Comparison of ENCODE assay signal across 29 mouse cellular contexts in genomic region chr15:8562776-8563175, GRCm38 (mm10). TPM values are rescaled to one million over a fixed set of nuclear protein-coding genes. Genes with fewer than 3 reads are reported as not detected.
DNase-seq lines count a peak whose midpoint lies in the region; ATAC-seq and TF ChIP-seq lines count a peak whose summit lies in the region.
"Had no signal": no experiment of that assay in that cellular context is flagged by ENCODE, and none has a peak within 500 bp of the region (broad histone marks: within the 10 kb centered on the region; RNA-seq: fewer than 3 reads in every experiment).

No protein-coding gene starts in this region.

- no peak overlapping the region for H3K4me3 ChIP-seq in gastrocnemius, adult 2 months
- H3K4me3 ChIP-seq in layer of hippocampus, adult 2 months, result no peak overlapping the region
- H3K4me3 ChIP-seq: forebrain, embryonic 10.5 days; forebrain, embryonic 13.5 days; heart, embryonic 10.5 days; heart, embryonic 13.5 days; hindbrain, embryonic 12.5 days; hindbrain, embryonic 15.5 days had no signal

- intact Hi-C loops in gastrocnemius, adult 2 months (cut with DNase I), result no loop called here

- peak; percentile 44; the same call in 1 of the 2 replicates for ATAC-seq in granulocyte monocyte progenitor cell, adult 5-6 weeks (replicated peaks; ENCODE audit: poor library complexity, severe bottlenecking)
- 0 out of 2 replicates have a peak, but pooled peaks have one; percentile 44 for ATAC-seq in megakaryocyte-erythroid progenitor cell, adult 5-6 weeks (replicated peaks; ENCODE audit: low FRiP score, low TSS enrichment, poor library complexity, severe bottlenecking)
- ATAC-seq: forebrain, embryonic 13.5 days; forebrain, embryonic 16.5 days had no signal

- no peak for TF ChIP-seq CTCF in gastrocnemius, adult 2 months (IDR thresholded peaks at IDR 0.05)
- no peak for TF ChIP-seq CTCF in layer of hippocampus, adult 2 months (conservative IDR thresholded peaks at IDR 0.05)

- no peak overlapping the region for H3K27ac ChIP-seq in gastrocnemius, adult 2 months
- no peak overlapping the region for H3K27ac ChIP-seq in layer of hippocampus, adult 2 months
- H3K27ac ChIP-seq: forebrain, embryonic 10.5 days; forebrain, embryonic 13.5 days; heart, embryonic 10.5 days; heart, embryonic 13.5 days; hindbrain, embryonic 12.5 days; hindbrain, embryonic 15.5 days had no signal

- DNase-seq in cerebellum, postnatal 10 days, result peak; percentile 39 to 63
- no peak for DNase-seq in cerebellum, adult 11 months
- peak; percentile 73 for DNase-seq in 416B (ENCODE audit: low read depth)
- DNase-seq in embryo, embryonic 10.5 days (ENCODE audit: low spot score), result no peak
- no peak for DNase-seq in gastrocnemius, adult 2 months
- DNase-seq in layer of hippocampus, adult 2 months (ENCODE audit: low spot score in 2 of 2), result no peak
- DNase-seq: adrenal gland, adult 2 months; adrenal gland, postnatal 14 days; B cell, adult 2 months; cerebellum, adult 11-12 months; cerebellum, adult 8-10 months; gastrocnemius, postnatal 14 days; heart, adult 18-20 months; heart, postnatal 14 days; heart, postnatal 4 days had no signal

RNA-seq across cellular contexts. Expression of gene Gm2310, which starts 43.0 kb away (rescaled TPM):
- not detected in 2 replicates for total RNA-seq in granulocyte monocyte progenitor cell, adult 5-6 weeks (2014; fragmentation: Nextera tagmentation)
- not detected in 2 replicates for total RNA-seq in granulocyte monocyte progenitor cell, adult 5-6 weeks (2017)
- not detected in 2 replicates for total RNA-seq in megakaryocyte-erythroid progenitor cell, adult 5-6 weeks (2014; fragmentation: Nextera tagmentation)
- total RNA-seq in megakaryocyte-erythroid progenitor cell, adult 5-6 weeks (2017), result not detected in 2 replicates
- total RNA-seq in gastrocnemius, adult 2 months (2021), result not detected
- not detected for total RNA-seq in layer of hippocampus, adult 2 months (2021)
- total RNA-seq: adrenal gland, adult 2 months; adrenal gland, postnatal 14 days; adrenal gland, postnatal 4 days; CH12.LX; G1E; gastrocnemius, adult 18-20 months; gastrocnemius, postnatal 14 days; gastrocnemius, postnatal 4 days; heart, adult 18-20 months; heart, postnatal 14 days; heart, postnatal 4 days had no signal

Comparison
In these comparisons a context has a peak if more than half of its experiments do, and no peak if none do; other contexts are left out.
1. DNase-seq: peak in cerebellum, postnatal 10 days (2 of 2) and 416B (single experiment); none in cerebellum, adult 11 months (single experiment), embryo, embryonic 10.5 days (single experiment), gastrocnemius, adult 2 months (single experiment) and layer of hippocampus, adult 2 months (0 of 2).